Mouse (Mus musculus) G1E (cell line): ENCODE data around the gene Heatr6. TPM values are rescaled to one million over a fixed set of nuclear protein-coding genes. Genes with fewer than 3 reads are reported as not detected.

Experiments
- ATAC-seq: 2 replicates; pipeline ENCODE4 v1.8.0; 2016; ENCODE audit warnings: mild to moderate bottlenecking; ENCODE audit not compliant: insufficient number of reproducible peaks, poor library complexity, low FRiP score, severe bottlenecking; ENCODE audit errors: extremely low read depth
- DNase-seq: peaks from one replicate; pipeline ENCODE4 v3.0.0; 2012; ENCODE audit warnings: low spot score
- H3K27me3 ChIP-seq: 2 replicates; pipeline ENCODE4 v1.6.1; 2012; ENCODE audit warnings: mild to moderate bottlenecking, low read length, inconsistent platforms; ENCODE audit not compliant: insufficient read depth
- H3K36me3 ChIP-seq: replicated peaks from 2 replicates; pipeline ENCODE3; 2012; ENCODE audit warnings: mild to moderate bottlenecking, inconsistent platforms
- H3K4me1 ChIP-seq: 2 replicates; pipeline ENCODE4 v1.6.1; 2012; ENCODE audit warnings: low read depth, low read length, inconsistent platforms, mixed read lengths; ENCODE audit not compliant: insufficient read depth
- H3K4me3 ChIP-seq: 2 replicates; pipeline ENCODE4 v1.5.1; 2012; ENCODE audit warnings: low read depth, mild to moderate bottlenecking, inconsistent platforms, low read length, moderate library complexity, mixed read lengths
- H3K9me3 ChIP-seq: replicated peaks from 2 replicates; pipeline ENCODE4 v1.6.1; 2012; ENCODE audit warnings: inconsistent platforms
- CTCF ChIP-seq: IDR thresholded peaks from 2 replicates; pipeline ENCODE4 v1.5.1; 2012; ENCODE audit warnings: low read depth, low read length, inconsistent platforms, mixed read lengths
- GATA1 ChIP-seq: IDR thresholded peaks from 2 replicates; pipeline ENCODE4 v1.6.1; 2012; ENCODE audit warnings: borderline replicate concordance, low read length, inconsistent platforms, mixed read lengths
- GATA2 ChIP-seq: IDR thresholded peaks from 2 replicates; pipeline ENCODE4 v1.6.1; 2012; ENCODE audit warnings: low read depth, low read length, inconsistent platforms, borderline replicate concordance
- POLR2AphosphoS5 ChIP-seq: IDR thresholded peaks from 2 replicates; pipeline ENCODE4 v1.6.1; 2012; ENCODE audit warnings: low read depth, low read length, inconsistent platforms; ENCODE audit not compliant: insufficient replicate concordance
- TAL1 ChIP-seq: conservative IDR thresholded peaks from 2 replicates; pipeline ENCODE4 v1.6.1; 2012; ENCODE audit warnings: low read depth, low read length, inconsistent platforms, mixed read lengths
- polyA plus RNA-seq: library from polyadenylated mRNA; stranded (reverse); fragments of >175 nt; gene quantifications from 2 replicates; pipeline ENCODE4 v1.2.3, GENCODE M21; 2012
- total RNA-seq, 2 experiments: library from RNA; stranded (forward) in 1 of 2; stranded (reverse) in 1 of 2; fragments of 200-1000 nt in 1 of 2; fragments of >200 nt in 1 of 2; fragmentation: Nextera tagmentation in 1 of 2; gene quantifications; 2 replicates each; pipeline ENCODE4 v1.2.3; 2014 to 2017

Gene Heatr6
- total and polyA plus RNA-seq, 3 experiments: 7.6 to 36.7 (median 14.9) TPM

- Histone ChIP-seq H3K27me3 (peaks cover 31% of the 10 kb centered on the region), H3K4me1 (peaks cover 2% of the 10 kb centered on the region; the same call in 1 of the 2 replicates), H3K9me3 (no peaks in the 10 kb centered on the region), H3K4me3 (no peak overlapping the region), H3K36me3 (no peaks in the 10 kb centered on the region)
- TF ChIP-seq GATA2 (no peak), POLR2AphosphoS5 (no peak), CTCF (no peak), TAL1 (no peak), GATA1 (no peak)
- ATAC-seq: no peak
- DNase-seq: no peak
These were observed 39.8 kb downstream of the Heatr6 start for GRCm38 (mm10) chr11:83793264-83793663.

- Histone ChIP-seq H3K27me3 (peaks cover 38% of the 10 kb centered on the region), H3K9me3 (no peaks in the 10 kb centered on the region), H3K36me3 (no peaks in the 10 kb centered on the region), H3K4me3 (no peak overlapping the region), H3K4me1 (no peaks in the 10 kb centered on the region)
- no peak for DNase-seq
- ATAC-seq: no peak
- no peak for TF ChIP-seq CTCF
- TF ChIP-seq POLR2AphosphoS5: no peak
- TF ChIP-seq TAL1: no peak
- no peak for TF ChIP-seq GATA2
These were observed 42.6 kb downstream of the Heatr6 start for GRCm38 (mm10) chr11:83796112-83796511.

- no peaks in the 10 kb centered on the region for H3K36me3 ChIP-seq
- no peak for TF ChIP-seq GATA1
- TF ChIP-seq CTCF: no peak
- no peak for TF ChIP-seq POLR2AphosphoS5
- no peak for TF ChIP-seq TAL1
- no peak for TF ChIP-seq GATA2
- H3K9me3 ChIP-seq: no peaks in the 10 kb centered on the region
- peaks cover 38% of the 10 kb centered on the region for H3K27me3 ChIP-seq
- ATAC-seq (no peak), DNase-seq (no peak)
- H3K4me3 ChIP-seq: no peak overlapping the region
- no peaks in the 10 kb centered on the region for H3K4me1 ChIP-seq
These were observed 43.6 kb downstream of the Heatr6 start for GRCm38 (mm10) chr11:83796980-83797608.

GRCm38 (mm10) chr11:83799871-83800430 is 46.5 kb downstream of the Heatr6 start:
- Histone ChIP-seq H3K4me1 (no peaks in the 10 kb centered on the region), H3K4me3 (no peak overlapping the region), H3K27me3 (peaks cover 28% of the 10 kb centered on the region), H3K36me3 (no peaks in the 10 kb centered on the region), H3K9me3 (no peaks in the 10 kb centered on the region)
- TF ChIP-seq GATA1 (no peak), GATA2 (no peak), TAL1 (no peak), CTCF (no peak), POLR2AphosphoS5 (no peak)
- ATAC-seq (no peak), DNase-seq (no peak)

- no peak for ATAC-seq
- no peak for TF ChIP-seq TAL1
- peak; percentile 6; the same call in 1 of the 2 replicates for TF ChIP-seq CTCF
These were observed 48.7 kb downstream of the Heatr6 start for GRCm38 (mm10) chr11:83802166-83802565.

GRCm38 (mm10) chr11:83802581-83802980 is 49.1 kb downstream of the Heatr6 start:
- TF ChIP-seq TAL1 (no peak), GATA2 (no peak), CTCF (no peak), POLR2AphosphoS5 (no peak), GATA1 (no peak)
- Histone ChIP-seq H3K4me3 (no peak overlapping the region), H3K4me1 (no peaks in the 10 kb centered on the region), H3K27me3 (peaks cover 14% of the 10 kb centered on the region), H3K36me3 (no peaks in the 10 kb centered on the region), H3K9me3 (no peaks in the 10 kb centered on the region)
- ATAC-seq (no peak), DNase-seq (no peak)

More at GRCm38 (mm10) chr11:83802166-83802565, 48.7 kb downstream of the Heatr6 start:
- Histone ChIP-seq H3K27me3 (peaks cover 17% of the 10 kb centered on the region), H3K4me1 (no peaks in the 10 kb centered on the region), H3K4me3 (no peak overlapping the region), H3K36me3 (no peaks in the 10 kb centered on the region), H3K9me3 (no peaks in the 10 kb centered on the region)
- DNase-seq: peak; percentile 12
